Mouse (Mus musculus) urinary bladder, postnatal 10 days (tissue): Measurements from ENCODE around the gene Olfr2.
"Not testable (repeated sequence)": the region's sequence is repeated elsewhere in the genome, so short reads cannot be mapped to it uniquely, and the experiment has no call there.

Experiments
- DNase-seq: peaks from one replicate; pipeline ENCODE4 v3.0.0; 2022; ENCODE audit warnings: low spot score

Gene Olfr2

GRCm38 (mm10) chr7:107005972-107006371, at the start of gene Olfr2:
Gene Olfr2 (minus strand): TSS chr7:107006072.
- no peak for DNase-seq

GRCm38 (mm10) chr7:107047578-107047977, 41.7 kb upstream of the Olfr2 start:
- no peak for DNase-seq

DNA sequence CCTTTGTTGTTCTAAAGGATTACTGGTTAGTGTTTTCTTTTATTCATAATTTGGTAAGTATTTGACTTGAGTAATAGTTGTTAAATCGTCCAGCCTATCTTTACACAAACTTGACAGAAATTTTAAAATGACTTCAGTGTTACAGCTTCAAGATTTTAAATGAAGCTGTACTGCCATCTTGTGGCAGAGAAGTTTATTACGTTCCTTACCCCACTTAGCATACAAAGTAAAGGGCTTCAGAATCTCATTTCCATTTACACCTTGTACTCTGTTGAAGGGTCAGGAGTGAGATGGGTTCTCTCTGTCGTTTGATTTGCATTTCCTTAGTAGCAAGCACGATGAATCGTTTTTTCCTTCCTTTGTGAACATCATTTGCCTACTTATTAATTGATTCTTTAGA, 40.0 kb upstream of the Olfr2 start:
- DNase-seq, result no peak

DNA sequence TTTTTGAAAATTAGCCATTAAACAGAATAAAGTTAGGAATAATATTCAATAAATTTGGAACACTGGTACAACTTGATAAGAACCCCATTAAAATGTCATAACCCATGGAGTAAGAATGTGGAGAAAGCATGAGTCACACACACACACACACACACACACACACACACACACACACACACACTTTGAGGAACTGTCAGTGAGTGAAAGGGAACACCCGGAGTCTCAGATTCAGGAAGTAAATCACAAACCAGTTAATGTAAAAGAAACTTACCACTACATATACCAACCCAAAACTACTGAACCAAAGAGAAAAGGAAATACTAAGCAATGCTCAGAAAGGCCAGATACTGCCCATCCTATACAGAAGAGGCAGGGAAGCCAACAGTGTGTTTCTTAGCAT, 38.5 kb upstream of the Olfr2 start:
- DNase-seq, result no peak

GRCm38 (mm10) chr7:107043136-107043535, 37.3 kb upstream of the Olfr2 start:
- DNase-seq, result no peak

DNA sequence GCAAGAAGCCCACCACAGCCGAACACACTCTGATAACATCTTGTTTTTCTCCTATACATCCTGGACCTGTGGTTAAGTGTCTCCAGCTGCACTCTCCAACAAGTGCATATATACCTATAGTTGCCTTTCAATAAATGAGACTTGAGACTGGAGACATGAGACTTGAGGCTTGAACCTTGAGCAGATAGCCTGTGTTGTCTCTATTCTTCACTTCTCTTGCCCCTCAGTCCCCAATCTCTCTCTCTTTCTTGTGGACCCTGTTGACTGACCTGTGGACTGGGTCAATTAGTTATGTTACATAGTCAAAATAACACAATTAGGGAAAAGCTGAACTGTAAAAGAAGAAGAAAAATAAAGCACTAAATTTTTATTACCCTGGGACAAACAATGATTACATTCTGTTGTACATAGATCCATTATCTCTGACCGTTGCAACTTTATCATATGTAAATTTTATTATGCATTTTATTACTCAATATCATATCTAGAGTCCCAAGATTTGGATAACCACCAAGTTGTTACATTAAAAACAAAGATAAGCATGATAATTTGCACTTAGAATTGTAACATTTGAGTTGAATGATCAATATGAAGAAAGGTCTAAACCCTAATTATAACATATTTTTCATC, 34.2 kb upstream of the Olfr2 start:
- no peak for DNase-seq

- no peak for DNase-seq
These were observed 25.0 kb upstream of the Olfr2 start, which contains the start of gene Olfr713 for GRCm38 (mm10) chr7:107030874-107031273. Gene Olfr713 (plus strand): TSS chr7:107031174.

DNA sequence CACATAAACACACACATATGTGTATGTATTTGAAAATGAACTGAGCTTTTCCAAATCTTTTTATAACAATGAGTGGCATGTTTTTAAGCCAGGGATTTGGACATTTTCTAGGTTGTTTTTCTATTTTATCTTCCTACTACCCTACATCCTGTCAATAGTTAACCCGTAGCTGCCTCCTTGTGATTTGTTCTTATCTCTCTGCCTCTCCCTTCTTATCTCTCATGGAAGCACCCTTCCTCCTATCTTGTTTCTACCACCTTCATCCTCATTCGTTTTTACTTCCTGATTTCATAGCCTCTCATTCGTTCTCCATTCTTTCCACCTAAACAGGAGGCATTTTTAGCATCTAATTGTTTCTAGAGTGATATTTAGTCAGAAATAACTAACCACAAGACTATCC, 1.7 kb downstream of the Olfr2 start:
- no peak for DNase-seq

DNA sequence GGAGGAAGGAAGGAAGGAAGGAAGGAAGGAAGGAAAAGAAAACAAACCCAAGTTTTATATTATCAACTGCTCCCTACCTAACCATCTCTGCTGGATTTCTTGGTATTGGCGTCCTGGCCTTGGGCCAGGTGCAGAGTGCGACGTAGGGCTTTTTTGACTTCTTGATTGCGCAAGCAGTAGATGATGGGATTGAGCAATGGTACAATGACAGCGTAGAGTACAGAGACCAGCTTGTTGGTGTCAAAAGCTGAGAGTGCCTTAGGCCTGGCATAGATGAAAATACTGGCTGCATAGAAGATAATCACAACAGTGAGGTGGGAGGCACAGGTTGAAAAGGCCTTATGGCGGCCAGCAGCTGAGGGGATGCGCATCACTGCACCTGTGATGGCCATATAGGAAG, 5.1 kb downstream of the Olfr2 start:
- DNase-seq, result no peak

GRCm38 (mm10) chr7:106985236-106985635, 20.6 kb downstream of the Olfr2 start:
- DNase-seq, result no peak

- no peak for DNase-seq
These were observed 30.5 kb downstream of the Olfr2 start, which contains the start of gene Olfr711 for GRCm38 (mm10) chr7:106975353-106975752. Gene Olfr711 (minus strand): TSS chr7:106975453.

DNA sequence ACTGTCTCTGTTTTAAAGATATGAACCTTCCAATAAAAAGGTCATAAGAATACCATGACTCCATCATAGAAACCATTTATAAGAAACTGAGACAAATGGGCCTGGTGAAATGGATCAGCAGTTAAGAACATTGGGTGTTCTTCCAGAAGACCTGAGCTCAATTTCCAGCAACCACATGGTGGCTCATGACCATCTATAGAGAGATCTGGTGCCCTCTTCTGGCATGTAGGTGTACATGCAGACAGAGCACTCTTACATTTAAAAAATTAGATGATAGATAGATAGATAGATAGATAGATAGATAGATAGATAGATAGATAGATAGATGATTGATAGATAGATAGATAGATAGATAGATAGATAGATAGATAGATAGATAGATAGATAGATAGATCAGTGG, 38.4 kb downstream of the Olfr2 start:
- not testable (repeated sequence) for DNase-seq

DNA sequence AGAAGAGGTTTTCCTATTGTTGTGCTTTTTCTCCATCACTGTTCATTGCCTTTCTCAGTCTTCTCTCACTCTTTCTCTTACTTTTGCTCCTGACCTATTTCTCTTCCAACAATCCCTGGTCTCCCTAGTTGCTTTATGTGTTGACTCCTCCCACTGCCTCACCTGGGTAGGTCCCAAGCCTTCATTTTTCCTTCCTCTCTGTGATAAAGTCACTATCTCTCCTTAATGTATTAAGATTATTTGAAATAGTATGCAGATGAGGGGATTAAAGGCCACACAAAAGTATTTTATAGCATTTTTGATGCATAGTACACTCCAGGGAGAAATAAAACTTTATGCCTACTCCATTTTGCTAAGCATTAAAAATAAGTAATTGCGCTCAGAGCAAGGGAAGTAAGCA, 42.0 kb downstream of the Olfr2 start, which contains the start of gene Olfr6:
Olfr6 (minus strand) TSS at position 101 of the 400 bp plus-strand sequence.
- DNase-seq, result no peak

- DNase-seq, result no peak
These were observed 57.7 kb downstream of the Olfr2 start, which contains the start of gene Olfr710 for GRCm38 (mm10) chr7:106948212-106948611. Gene Olfr710 (minus strand): TSS chr7:106948312.
